Comparison of ENCODE assay signal across 8 mouse cellular contexts in the genomic region with DNA sequence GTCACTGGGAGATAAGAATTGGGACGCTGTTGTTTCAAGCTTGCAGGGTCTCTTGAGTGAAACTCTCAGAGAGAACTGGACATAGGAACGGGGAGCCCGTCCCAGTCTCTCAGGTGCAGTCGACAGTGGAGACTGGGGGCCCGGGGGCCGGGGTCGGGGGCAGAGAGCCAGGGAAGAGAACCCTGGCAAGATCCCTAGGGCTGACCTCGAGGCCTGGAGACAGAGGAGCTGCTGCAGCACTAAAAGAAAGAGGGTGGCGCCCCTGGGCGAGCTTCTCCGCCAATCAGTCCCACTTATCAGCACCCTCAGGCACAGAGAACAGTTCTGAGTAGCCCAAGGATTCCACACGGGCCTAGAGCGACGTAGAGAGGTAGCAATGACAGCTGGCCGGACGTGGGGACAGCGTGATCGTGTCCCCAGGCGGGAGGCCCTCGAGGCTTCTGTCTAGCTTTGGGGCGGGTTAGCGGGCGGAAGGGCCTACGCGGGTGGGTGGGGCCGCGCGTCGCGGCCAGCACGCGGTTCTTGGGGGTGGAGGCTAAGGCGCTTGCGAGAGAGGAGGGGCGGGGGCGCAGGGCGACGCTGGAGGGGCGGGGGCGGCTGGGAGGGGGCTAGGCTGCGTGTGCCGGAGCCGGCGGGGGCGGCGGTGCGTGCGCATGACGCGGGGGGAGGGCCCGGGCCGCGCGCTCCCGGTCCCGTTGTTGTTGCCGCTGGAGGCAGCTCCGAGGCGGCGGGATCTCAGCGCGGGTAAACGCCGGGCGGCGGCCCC. TPM values are rescaled to one million over a fixed set of nuclear protein-coding genes. Genes with fewer than 3 reads are reported as not detected.
DNase-seq lines count a peak whose midpoint lies in the region; ATAC-seq lines count a peak whose summit lies in the region.

No protein-coding gene starts in this region.

- peak; percentile 70 for ATAC-seq in erythroid progenitor cell, adult 5-6 weeks (replicated peaks; ENCODE audit: low FRiP score, poor library complexity, severe bottlenecking)
- ATAC-seq in heart, embryonic 14.5 days (ENCODE audit: insufficient number of reproducible peaks, insufficient read depth, low FRiP score, low read depth): peak; percentile 64
- ATAC-seq in liver, embryonic 16.5 days (ENCODE audit: low read depth): peak; percentile 77
- ATAC-seq in neural tube, embryonic 13.5 days (ENCODE audit: low read depth): peak; percentile 72

- DNase-seq in CD8-positive naive resting alpha-beta T cell, adult 2 months (ENCODE audit: low read depth in 2 of 2, low spot score in 2 of 2): peak; percentile 65 to 67
- DNase-seq in kidney, postnatal 14 days: peak; percentile 94
- DNase-seq in telencephalon, adult 2 months (ENCODE audit: low read depth, low spot score): peak; percentile 81

- peak overlapping the region; percentile 96 for H3K9ac ChIP-seq in heart, embryonic 14.5 days (ENCODE audit: low read length)
- H3K9ac ChIP-seq in liver, embryonic 16.5 days (ENCODE audit: low read depth, low read length): peak overlapping the region; percentile 84
- H3K9ac ChIP-seq in neural tube, embryonic 13.5 days: peak overlapping the region; percentile 99

- 2% methylated on average over 50 of the region's 66 CpGs for WGBS in heart, embryonic 14.5 days
- 2% methylated on average over 48 of the region's 66 CpGs for WGBS in liver, embryonic 16.5 days (ENCODE audit: insufficient replicate concordance)
- 1% methylated on average over 55 of the region's 66 CpGs for WGBS in neural tube, embryonic 13.5 days

- H3K36me3 ChIP-seq in heart, embryonic 14.5 days (ENCODE audit: control insufficient read depth, insufficient read depth, low read length): no peaks in the 10 kb centered on the region
- H3K36me3 ChIP-seq in liver, embryonic 16.5 days (ENCODE audit: control insufficient read depth, insufficient read depth): no peaks in the 10 kb centered on the region
- H3K36me3 ChIP-seq in neural tube, embryonic 13.5 days: no peaks in the 10 kb centered on the region

- H3K4me2 ChIP-seq in heart, embryonic 14.5 days (ENCODE audit: low read length): peak overlapping the region; percentile 95
- H3K4me2 ChIP-seq in liver, embryonic 16.5 days (ENCODE audit: low read depth, low read length): peak overlapping the region; percentile 99
- H3K4me2 ChIP-seq in neural tube, embryonic 13.5 days: peak overlapping the region; percentile 86

- H3K4me1 ChIP-seq in brown adipose tissue, adult 24 weeks (ENCODE audit: control insufficient read depth, insufficient read depth, insufficient read length, low read length): peaks cover 28% of the 10 kb centered on the region
- peaks cover 21 to 42% of the 10 kb centered on the region in 2 experiments for H3K4me1 ChIP-seq in heart, embryonic 14.5 days (ENCODE audit: control insufficient read depth in 2 of 2, insufficient read depth in 2 of 2, low read length in 2 of 2)
- H3K4me1 ChIP-seq in liver, embryonic 16.5 days (ENCODE audit: control insufficient read depth, low read depth, low read length): peaks cover 46% of the 10 kb centered on the region
- H3K4me1 ChIP-seq in neural tube, embryonic 13.5 days (replicated peaks): peaks cover 62% of the 10 kb centered on the region

- no peaks in the 10 kb centered on the region for H3K27me3 ChIP-seq in heart, embryonic 14.5 days (ENCODE audit: control insufficient read depth, insufficient read depth, low read length)
- no peaks in the 10 kb centered on the region for H3K27me3 ChIP-seq in liver, embryonic 16.5 days (ENCODE audit: control insufficient read depth, insufficient read depth, low read depth, low read length)
- H3K27me3 ChIP-seq in neural tube, embryonic 13.5 days: no peaks in the 10 kb centered on the region

- peak overlapping the region; percentile 86 for H3K4me3 ChIP-seq in brown adipose tissue, adult 24 weeks (ENCODE audit: insufficient read depth, low read depth, low read length)
- peak overlapping the region; percentile 79 to 88 for H3K4me3 ChIP-seq in heart, embryonic 14.5 days (ENCODE audit: control insufficient read depth in 1 of 2, insufficient read depth in 1 of 2, low read depth in 1 of 2, low read length in 2 of 2)
- H3K4me3 ChIP-seq in liver, embryonic 16.5 days (ENCODE audit: low read depth, low read length): peak overlapping the region; percentile 82
- H3K4me3 ChIP-seq in neural tube, embryonic 13.5 days: peak overlapping the region; percentile 96

- peak overlapping the region; percentile 84 for H3K27ac ChIP-seq in brown adipose tissue, adult 24 weeks (replicated peaks; ENCODE audit: low read depth, low read length)
- peak overlapping the region; percentile 88 to 92 for H3K27ac ChIP-seq in heart, embryonic 14.5 days (replicated peaks in 1 of 2; ENCODE audit: control insufficient read depth in 1 of 2, insufficient read depth in 1 of 2, low read depth in 2 of 2, low read length in 2 of 2)
- peak overlapping the region; percentile 95 for H3K27ac ChIP-seq in liver, embryonic 16.5 days (ENCODE audit: low read length)
- peak overlapping the region; percentile 97 for H3K27ac ChIP-seq in neural tube, embryonic 13.5 days (replicated peaks)

- H3K9me3 ChIP-seq in heart, embryonic 14.5 days (ENCODE audit: control insufficient read depth, low read length): no peaks in the 10 kb centered on the region
- no peaks in the 10 kb centered on the region for H3K9me3 ChIP-seq in liver, embryonic 16.5 days (replicated peaks; ENCODE audit: control insufficient read depth, low read length)
- H3K9me3 ChIP-seq in neural tube, embryonic 13.5 days: no peaks in the 10 kb centered on the region

RNA-seq across cellular contexts. Expression of a gene that starts 0.5 kb away (rescaled TPM):
- 17.2 and 23.2 TPM in 2 replicates for polyA plus RNA-seq in brown adipose tissue, adult 24 weeks (2012; ENCODE audit: insufficient read depth, insufficient read length, missing spikeins)
- total RNA-seq in erythroid progenitor cell, adult 5-6 weeks (2015; ENCODE audit: low replicate concordance): 9.6 and 10.5 TPM in 2 replicates
- 14.1 and 23.0 TPM in 2 replicates for total RNA-seq in erythroid progenitor cell, adult 5-6 weeks (2017; ENCODE audit: low replicate concordance)
- 36.7 and 38.7 TPM in 2 replicates for polyA plus RNA-seq in heart, embryonic 14.5 days (2014; fragmentation: Nextera tagmentation; extraction: Ambion mirVana)
- polyA plus RNA-seq in liver, embryonic 16.5 days (2015; fragmentation: Nextera tagmentation; extraction: Ambion mirVana): 4.4 and 5.0 TPM in 2 replicates
- 64.6 and 80.9 TPM in 2 replicates for polyA plus RNA-seq in neural tube, embryonic 13.5 days (2015; fragmentation: Nextera tagmentation; extraction: Ambion mirVana)

RNA-seq across cellular contexts. Expression of a gene that starts 3.8 kb away (rescaled TPM):
- 3.8 and 11.7 TPM in 2 replicates for polyA plus RNA-seq in brown adipose tissue, adult 24 weeks (2012; ENCODE audit: insufficient read depth, insufficient read length, missing spikeins)
- 5.4 TPM in 1 of 2 replicates, not detected in the other for total RNA-seq in erythroid progenitor cell, adult 5-6 weeks (2015; ENCODE audit: low replicate concordance)
- 0.64 and 12.8 TPM in 2 replicates for total RNA-seq in erythroid progenitor cell, adult 5-6 weeks (2017; ENCODE audit: low replicate concordance)
- 18.3 and 20.5 TPM in 2 replicates for polyA plus RNA-seq in heart, embryonic 14.5 days (2014; fragmentation: Nextera tagmentation; extraction: Ambion mirVana)
- 5.5 and 6.1 TPM in 2 replicates for polyA plus RNA-seq in liver, embryonic 16.5 days (2015; fragmentation: Nextera tagmentation; extraction: Ambion mirVana)
- 51.2 TPM in 2 replicates for polyA plus RNA-seq in neural tube, embryonic 13.5 days (2015; fragmentation: Nextera tagmentation; extraction: Ambion mirVana)

RNA-seq across cellular contexts. Expression of a gene that starts 6.4 kb away (rescaled TPM):
- polyA plus RNA-seq in brown adipose tissue, adult 24 weeks (2012; ENCODE audit: insufficient read depth, insufficient read length, missing spikeins): 148 and 188 TPM in 2 replicates
- 37.1 and 78.4 TPM in 2 replicates for total RNA-seq in erythroid progenitor cell, adult 5-6 weeks (2015; ENCODE audit: low replicate concordance)
- total RNA-seq in erythroid progenitor cell, adult 5-6 weeks (2017; ENCODE audit: low replicate concordance): 15.8 and 32.3 TPM in 2 replicates
- 157 and 181 TPM in 2 replicates for polyA plus RNA-seq in heart, embryonic 14.5 days (2014; fragmentation: Nextera tagmentation; extraction: Ambion mirVana)
- 44.9 and 53.4 TPM in 2 replicates for polyA plus RNA-seq in liver, embryonic 16.5 days (2015; fragmentation: Nextera tagmentation; extraction: Ambion mirVana)
- polyA plus RNA-seq in neural tube, embryonic 13.5 days (2015; fragmentation: Nextera tagmentation; extraction: Ambion mirVana): 89.4 and 102 TPM in 2 replicates

RNA-seq across cellular contexts. Expression of a gene that starts 27.8 kb away (rescaled TPM):
- 8.2 and 14.9 TPM in 2 replicates for polyA plus RNA-seq in brown adipose tissue, adult 24 weeks (2012; ENCODE audit: insufficient read depth, insufficient read length, missing spikeins)
- total RNA-seq in erythroid progenitor cell, adult 5-6 weeks (2015; ENCODE audit: low replicate concordance): 16.6 and 44.4 TPM in 2 replicates
- 14.1 and 50.6 TPM in 2 replicates for total RNA-seq in erythroid progenitor cell, adult 5-6 weeks (2017; ENCODE audit: low replicate concordance)
- polyA plus RNA-seq in heart, embryonic 14.5 days (2014; fragmentation: Nextera tagmentation; extraction: Ambion mirVana): 18.7 and 20.4 TPM in 2 replicates
- polyA plus RNA-seq in liver, embryonic 16.5 days (2015; fragmentation: Nextera tagmentation; extraction: Ambion mirVana): 9.5 and 12.6 TPM in 2 replicates
- 18.5 and 24.6 TPM in 2 replicates for polyA plus RNA-seq in neural tube, embryonic 13.5 days (2015; fragmentation: Nextera tagmentation; extraction: Ambion mirVana)

RNA-seq across cellular contexts. Expression of a gene that starts 28.1 kb away (rescaled TPM):
- polyA plus RNA-seq in brown adipose tissue, adult 24 weeks (2012; ENCODE audit: insufficient read depth, insufficient read length, missing spikeins): 51.3 and 56.7 TPM in 2 replicates
- 6.3 and 10.8 TPM in 2 replicates for total RNA-seq in erythroid progenitor cell, adult 5-6 weeks (2015; ENCODE audit: low replicate concordance)
- 1.7 and 3.7 TPM in 2 replicates for total RNA-seq in erythroid progenitor cell, adult 5-6 weeks (2017; ENCODE audit: low replicate concordance)
- 28.6 and 31.0 TPM in 2 replicates for polyA plus RNA-seq in heart, embryonic 14.5 days (2014; fragmentation: Nextera tagmentation; extraction: Ambion mirVana)
- 8.8 and 10.9 TPM in 2 replicates for polyA plus RNA-seq in liver, embryonic 16.5 days (2015; fragmentation: Nextera tagmentation; extraction: Ambion mirVana)
- 93.2 and 102 TPM in 2 replicates for polyA plus RNA-seq in neural tube, embryonic 13.5 days (2015; fragmentation: Nextera tagmentation; extraction: Ambion mirVana)

Comparison
In these comparisons a context has a peak if more than half of its experiments do, and no peak if none do; other contexts are left out.
1. Peak in every context shown above with its lines: DNase-seq, ATAC-seq, H3K4me3 ChIP-seq and H3K27ac ChIP-seq.